Mouse (Mus musculus) lung, postnatal 10 days (tissue): ENCODE measurements around the gene Shq1.

Experiments
- DNase-seq: peaks from one replicate; pipeline ENCODE4 v3.0.0; 2021

Gene Shq1

DNA sequence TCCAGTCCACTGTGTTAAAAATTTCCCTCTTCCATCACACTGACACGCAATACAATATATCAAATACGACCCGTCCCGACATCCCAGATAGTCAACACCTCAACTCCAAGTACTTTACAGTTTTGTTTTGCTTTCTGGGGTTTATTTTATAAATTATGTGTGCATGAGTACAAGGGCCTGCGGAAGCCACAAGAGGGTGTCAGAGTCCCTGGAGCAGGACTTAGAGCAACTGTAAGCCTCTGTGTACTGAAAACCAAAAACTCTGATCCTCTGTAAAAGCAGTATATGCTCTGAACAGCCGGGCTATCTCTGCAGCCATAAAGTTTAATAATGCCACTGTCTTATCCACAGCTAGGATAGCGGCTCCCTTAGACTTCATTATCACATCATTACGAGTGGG lies 3.3 kb downstream of the Shq1 start:
- DNase-seq, result peak; percentile 10

DNA sequence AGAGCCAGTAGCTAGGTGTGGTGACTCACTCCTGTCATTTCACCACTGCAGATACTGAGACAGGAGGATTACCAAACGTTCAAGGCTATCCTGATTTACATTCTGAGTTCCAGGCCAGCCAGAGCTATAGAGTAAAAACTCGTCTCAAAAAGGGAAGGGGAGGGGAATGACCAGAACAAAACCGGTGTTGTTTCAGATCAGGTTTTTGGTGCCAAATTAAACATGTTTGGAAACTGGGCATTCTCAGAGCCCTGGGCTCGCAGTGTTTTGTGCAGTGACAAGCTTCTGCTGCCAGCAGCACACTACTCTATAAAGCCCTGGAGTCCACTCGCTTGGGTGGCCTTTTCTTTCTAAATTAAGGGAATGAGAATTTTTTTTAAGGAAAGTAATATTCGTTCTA lies 8.7 kb downstream of the Shq1 start:
- DNase-seq, result no peak

DNA sequence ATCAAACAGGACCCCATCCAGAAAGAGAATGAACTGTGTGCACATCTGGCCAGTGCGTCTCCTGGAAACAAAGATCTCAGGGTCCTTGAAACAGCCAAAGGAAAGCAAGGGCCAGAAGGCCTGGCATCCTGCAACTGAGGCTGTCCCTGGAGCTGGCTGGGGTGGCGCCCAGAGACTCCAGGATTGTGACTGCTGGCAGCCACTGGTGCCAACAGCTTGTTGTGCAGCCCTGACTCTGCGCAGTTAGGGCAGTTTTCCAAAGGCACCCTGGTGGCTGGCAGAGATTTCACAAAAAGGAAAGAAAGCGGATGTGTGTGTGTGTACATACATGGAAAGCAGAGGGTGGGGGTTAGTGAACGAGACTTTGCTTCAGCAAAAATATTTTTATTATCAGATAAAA lies 10.6 kb downstream of the Shq1 start:
- peak; percentile 68 for DNase-seq

DNA sequence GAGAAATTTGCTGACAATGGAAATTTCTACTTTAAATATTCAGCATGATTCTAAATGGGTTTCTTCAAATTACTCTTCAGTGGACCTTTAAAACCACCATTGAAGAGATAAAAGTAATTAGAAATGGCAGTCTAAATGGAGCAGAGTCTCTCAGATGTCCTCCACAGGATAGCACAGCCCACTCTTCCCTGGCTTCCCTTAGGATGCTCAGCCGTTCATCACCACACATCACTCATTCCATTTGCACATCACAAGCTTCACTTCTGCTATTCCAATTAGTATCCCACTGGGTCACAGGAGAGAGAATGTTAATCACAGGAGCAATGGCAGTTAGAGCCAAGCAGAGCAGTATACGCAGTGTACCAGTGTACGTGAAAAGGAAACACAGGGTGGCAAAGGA lies 18.4 kb downstream of the Shq1 start:
- no peak for DNase-seq

DNA sequence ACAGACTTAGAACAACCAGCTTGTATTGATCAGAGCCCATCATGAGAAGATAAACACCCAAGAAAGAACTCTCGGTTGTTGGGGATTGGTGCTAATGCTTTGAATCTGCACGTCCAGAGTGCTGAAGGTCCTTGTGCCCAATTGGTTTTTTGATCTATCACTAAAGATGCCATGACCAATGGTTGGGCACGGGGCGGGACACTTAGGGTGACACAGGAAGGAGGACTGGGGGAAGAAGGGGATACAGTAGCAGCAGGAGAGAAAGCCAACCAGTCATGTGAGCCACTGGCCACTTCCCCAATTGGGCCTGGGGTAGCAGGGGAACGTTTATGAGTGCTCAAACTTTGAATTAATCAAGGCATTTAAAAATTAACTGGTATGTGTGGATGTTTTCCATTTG lies 23.8 kb downstream of the Shq1 start:
- no peak for DNase-seq

DNA sequence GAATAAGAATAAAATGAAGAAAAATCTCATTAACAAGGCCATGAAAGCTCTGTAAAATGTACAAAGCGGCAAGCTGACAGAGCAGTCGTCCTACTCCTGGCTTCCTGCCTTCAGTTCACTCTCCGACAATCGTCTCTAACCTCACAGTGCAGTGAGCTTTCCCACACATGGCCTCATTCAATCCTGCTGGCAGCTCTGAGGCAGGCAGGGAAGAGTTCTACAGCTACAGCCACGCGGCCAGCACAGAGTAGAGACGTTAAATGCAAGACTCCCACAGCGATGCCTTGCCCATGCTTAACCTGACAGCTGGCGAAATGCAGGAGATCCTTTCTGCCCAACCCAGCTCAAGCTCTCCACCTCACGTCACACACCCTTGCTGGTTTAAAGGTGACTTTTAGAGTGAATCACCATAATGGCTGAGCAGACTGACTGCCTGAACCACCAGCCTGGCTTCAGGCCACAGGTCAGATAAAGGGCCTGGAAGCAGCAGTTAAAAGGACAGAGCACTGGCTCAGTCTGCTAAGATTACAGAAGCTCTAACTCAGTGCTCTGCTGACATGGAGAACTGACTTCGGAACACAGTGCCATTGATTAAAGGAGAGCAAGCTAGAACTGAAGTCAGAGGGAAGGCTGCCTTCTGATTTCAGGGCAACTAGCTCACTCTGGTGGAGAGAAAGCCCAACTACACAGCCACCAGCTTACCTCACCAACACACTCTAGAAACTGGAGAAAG lies 25.3 kb downstream of the Shq1 start:
- DNase-seq, result peak; percentile 66

DNA sequence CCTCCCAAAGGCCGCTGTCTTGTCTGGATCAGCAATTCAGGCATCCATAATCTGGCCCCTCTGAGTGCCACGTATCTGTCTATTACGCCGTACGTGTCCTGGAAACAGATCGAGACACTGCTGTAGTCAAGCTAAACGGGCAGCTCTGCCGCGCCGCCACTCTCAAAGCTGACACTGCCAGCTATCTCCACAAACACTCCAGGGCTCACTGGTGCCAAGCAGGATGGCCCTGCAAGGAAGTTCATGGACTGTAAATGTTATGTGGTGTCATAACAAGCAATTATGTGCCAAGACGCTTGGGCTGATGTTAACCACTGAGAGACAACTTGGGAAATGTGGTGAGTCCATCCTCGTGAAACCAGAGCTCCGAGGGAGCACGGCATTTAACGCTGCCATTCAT lies 26.3 kb downstream of the Shq1 start:
- DNase-seq, result peak; percentile 45

DNA sequence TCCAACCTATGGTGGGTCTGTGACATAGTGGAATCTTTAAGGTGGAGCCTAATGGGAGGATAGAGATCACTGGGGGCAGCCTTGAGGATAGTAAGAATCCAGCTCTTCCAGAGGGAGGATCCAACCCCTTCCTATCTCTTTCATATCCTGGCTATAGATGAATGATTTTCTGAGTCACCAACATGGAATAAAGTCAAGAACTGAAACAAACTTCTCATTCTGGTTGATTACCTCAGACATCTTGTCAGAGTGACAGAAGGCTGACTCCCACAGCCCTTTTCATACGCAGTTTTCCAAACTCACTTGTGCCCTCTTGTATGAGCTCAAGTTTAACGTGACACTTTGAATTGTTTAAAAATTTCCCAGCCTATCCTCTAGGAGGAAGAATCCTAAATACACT lies 28.2 kb downstream of the Shq1 start:
- DNase-seq, result no peak

DNA sequence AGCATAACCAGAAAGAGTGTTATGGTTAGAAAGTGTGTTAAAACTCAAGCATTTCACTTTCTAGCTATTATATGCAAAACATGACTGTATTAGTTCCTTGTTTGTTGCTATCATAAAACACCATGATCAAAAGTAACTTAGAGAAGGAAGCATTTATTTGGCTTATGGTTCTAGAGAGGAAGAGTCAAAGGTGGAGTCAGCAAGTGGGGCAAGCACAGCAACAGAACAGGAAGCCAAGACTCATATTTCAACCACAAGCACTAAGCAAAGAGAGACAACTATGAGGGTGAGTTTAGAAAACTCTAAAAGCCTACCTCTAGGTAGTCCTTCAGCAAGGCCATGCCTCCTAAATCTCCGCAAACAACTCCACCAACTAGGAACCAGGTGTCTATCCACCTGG lies 30.4 kb downstream of the Shq1 start:
- DNase-seq, result no peak

DNA sequence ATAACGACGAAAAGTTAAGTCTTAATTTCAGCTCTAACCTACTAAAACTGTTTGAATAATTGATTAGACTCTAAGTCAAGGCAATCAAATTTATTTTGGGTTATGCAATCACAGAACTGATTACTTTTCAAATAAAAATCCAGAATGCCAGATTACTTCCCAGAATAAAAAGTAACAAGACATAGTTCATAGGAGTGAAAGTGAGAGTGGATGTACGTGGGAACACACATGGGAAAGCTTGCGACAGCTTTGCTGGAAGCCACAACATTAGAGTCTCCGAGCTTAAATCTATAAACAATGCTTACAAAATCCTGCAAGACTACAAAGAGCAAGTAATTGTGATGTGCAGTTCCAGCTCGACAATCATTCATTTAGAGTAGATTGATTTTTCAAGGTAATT lies 41.9 kb downstream of the Shq1 start:
- DNase-seq, result no peak

DNA sequence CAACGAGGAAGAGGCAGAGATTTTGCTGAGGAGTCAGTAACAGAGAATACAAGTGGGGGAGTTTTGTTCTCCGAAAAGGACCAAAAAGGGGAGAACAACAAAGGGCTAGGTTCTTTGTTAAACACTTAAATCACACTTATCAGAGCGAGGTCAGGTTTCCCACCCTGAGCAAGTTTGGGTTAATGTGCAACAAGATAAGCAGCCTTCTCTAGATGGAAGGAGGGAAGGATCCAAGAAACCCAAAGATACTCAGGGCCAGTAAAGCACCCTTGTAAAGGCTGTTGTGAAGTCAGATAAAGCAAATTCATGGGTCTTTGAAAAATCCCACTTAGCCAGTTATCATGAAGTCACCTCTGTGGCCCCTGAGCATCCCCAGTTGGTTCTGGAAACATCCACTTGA lies 42.7 kb downstream of the Shq1 start:
- no peak for DNase-seq

DNA sequence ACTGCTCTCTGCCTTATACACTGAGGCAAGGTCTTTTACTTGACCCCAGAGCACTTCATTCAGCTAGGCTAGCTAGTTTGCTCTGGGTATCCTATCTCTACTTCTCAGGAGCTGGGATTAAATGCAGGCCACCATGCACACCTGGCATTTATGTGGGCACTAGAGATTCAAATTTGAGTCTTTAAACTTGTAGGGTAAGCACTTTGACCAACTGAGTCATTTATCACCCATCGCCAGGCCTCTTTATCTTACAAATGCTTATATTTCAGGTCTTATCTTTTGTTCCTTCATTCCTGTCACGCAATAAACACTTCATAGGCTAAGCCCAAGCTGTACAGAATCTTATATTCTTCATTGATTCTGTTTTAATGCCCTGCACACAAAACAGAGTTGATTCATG lies 47.0 kb downstream of the Shq1 start:
- DNase-seq, result no peak

DNA sequence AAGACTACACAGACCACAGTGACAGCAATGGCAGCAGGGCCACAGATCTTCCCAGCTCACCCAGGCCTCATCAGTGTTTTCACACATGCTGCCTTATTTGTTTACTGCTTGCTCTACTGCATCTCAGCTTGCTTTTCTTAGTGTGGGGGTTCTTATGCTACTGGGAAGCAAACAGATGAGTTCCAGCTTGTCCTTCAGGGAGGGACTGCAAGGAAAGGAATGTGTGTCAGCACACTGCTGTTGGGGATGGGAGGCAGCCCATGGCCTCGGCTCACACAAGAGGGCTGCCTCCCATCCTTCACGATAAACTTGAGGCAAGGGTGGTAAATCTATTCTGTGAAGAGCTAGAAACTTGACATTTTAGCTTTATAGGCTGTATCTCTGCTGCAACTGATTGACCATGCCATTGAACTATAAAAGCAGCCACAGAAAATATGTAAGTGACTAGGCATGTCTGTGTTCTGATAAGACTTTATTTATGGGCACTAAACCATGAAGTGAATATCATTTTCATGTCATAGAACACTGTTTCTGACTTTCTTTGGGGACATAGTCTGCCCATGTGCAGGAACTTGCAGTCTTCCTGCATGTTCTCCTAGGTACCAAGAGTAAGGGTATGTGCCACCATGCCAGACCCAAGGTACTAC lies 48.0 kb downstream of the Shq1 start:
- no peak for DNase-seq

DNA sequence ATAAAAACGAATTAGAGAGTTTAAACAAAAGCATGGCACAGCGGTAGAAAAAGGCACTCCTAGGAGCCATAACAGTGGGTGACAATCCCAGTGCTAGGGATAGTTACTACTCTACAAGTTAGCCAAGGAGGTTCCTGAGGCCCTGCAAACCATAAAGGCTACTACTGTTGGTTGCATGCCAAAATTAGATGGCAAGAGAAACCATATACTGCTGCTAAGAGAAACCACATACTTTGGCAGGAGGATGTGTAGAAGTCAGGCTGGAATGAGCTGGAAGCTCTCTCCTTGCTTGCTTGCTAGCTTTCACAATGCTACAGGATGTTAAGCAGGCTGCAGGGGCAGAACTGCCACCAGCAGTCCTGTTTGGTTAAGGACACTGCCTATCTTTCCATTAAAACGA lies 50.5 kb downstream of the Shq1 start:
- DNase-seq, result no peak

DNA sequence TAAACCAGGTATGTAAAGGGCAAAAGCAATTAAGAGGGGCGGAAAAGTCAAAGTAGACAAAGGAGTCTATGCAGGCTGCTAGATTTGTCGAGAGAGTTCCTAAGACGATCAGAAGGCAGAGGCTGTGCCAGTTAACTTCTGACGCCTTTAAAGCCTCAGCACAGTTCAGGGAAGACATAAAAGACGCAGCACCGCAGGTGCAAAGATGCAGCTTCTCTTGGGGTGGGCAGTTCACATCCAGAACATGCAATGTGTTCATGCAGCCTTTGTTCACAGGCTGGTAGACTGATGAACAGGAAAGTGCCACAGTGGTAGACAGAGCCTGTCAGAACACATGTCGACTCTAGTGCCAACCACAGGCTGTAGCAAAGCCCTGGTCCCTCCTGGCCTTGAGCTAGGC lies 51.6 kb downstream of the Shq1 start:
- DNase-seq, result no peak

DNA sequence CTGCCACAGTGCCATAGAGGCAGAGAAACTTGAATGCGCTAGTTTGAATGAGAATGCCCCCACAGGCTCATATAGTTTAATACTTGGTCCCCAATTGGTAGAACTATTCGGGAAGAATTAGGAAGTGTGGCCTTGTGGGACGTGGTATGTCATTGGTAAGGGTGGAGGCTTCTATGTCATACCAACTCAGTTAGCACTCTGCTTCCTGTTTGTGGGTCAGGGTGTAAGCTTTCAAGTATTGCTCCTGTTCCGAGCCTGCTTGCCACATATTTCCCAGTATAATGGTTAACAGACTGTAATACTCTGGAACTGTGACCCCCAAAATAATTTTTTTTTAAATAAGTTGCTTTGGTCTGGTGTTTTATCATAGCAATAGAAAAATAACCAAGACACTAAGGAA lies 54.8 kb downstream of the Shq1 start:
- no peak for DNase-seq

DNA sequence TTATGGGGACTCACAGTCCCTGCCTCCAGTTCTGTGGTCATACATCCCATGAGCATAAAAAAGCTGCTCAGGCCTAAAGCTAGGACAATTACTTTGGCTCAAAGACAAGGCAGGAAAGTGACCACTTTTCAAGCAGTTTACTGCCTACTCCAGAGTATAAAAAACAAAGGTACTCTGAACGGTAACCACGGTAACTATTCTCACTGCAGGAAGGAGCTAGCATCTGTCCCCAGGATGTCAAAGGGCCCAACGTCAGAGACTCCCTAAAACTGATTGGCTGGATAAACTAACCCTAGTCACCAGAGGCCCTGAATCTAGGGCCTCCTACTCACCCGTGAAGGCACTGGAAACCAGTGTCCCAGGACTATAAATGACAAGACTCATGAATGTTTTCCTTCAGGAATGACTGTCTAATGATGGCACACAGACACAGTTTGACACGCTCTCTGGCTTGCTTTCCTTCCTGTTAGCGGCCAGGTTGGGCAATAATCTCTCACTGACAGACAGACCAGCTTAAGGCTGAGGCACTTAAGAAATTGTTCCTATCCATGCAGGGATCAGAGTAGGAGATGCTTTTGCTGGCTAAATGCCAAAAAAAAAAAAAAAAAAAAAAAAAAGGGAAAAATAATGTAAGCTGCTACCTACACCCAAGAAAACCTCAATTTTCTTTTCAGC lies 57.2 kb downstream of the Shq1 start:
- peak; percentile 24 for DNase-seq

DNA sequence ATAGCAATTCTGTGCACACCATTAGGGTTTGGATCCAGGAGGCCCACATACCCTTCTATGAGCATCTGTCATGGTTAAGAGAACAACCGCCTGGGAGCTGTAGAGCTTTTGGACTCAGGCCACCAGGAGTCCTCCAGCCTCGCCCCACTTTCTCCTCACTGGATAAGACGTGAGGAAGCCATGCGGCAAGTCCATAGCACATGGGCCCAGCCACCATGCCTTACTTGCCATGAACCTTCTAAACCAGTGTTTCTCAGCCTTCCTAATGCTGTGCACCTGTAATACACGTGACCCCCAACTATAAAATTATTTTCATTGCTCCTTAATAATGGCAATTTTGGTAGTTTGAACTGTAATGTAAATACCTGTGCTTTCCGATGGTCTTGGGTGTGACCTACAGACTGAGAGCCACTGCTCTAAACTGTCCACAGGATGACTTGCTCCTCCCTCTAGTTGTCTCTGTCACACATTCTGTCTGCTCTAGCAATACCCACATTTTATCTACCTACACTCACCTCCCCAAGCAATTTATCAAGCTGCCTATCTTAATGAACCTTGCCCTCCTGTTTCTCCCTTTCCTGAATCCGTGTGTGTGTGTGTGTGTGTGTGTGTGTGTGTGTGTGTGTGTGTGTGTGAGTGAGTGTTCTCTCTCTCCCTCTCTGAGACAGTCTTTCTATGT lies 59.9 kb downstream of the Shq1 start:
- no peak for DNase-seq

DNA sequence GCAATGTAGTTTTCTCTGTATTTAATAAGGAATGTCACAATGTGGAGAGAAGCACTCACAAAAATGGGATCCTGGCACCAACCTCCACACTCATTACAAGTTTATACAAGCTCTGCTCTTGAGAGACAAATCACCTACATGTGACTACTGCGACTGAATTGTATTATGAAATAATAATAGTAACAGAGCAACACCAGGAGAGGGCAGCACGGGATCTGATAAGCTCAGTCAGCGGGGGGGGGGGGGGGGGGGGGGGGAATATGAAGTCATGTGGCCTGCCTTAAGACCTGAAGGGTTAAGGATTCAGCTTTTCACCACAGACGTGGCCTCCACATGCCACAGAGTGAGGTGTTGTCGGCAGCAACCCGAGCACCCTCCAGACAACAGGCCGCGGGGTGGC lies 60.8 kb downstream of the Shq1 start:
- DNase-seq, result peak; percentile 38

DNA sequence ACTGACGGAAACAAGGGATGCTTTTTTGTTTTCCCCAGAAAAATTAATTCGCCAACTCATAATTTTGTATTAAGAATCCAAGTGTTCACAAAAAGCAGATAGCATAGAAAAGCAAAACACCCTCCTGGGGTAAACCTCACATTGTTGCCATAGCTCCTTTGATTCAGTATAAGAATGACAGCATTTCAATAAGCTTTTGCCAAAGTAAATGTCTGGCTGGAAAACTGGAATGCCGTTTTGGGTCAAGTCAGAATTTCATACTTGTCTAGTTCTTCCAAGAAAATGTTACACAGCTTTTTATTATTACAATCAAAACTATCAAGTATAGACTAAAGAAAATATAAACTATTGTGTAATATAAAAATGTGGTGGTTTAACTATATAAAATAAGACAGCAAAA lies 61.7 kb downstream of the Shq1 start:
- no peak for DNase-seq

DNA sequence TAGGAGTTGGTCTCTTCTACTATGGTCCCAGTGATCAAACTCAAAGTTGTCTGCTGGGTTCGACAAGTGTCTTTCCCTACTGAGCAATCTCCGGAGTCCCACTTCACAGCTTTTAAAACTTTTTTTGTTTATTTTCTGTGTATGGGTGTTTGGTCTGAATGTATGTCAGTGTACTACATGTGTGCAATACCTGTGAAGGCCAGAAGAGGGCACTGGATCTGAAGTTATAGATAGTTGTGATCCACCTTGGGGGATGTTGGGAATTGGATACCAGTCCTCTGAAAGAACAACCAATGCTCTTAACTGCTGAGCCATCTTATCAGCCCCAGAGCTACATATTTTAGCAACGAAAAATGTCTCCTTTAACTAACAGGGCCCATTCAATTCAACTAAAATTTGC lies 62.5 kb downstream of the Shq1 start:
- DNase-seq, result no peak

DNA sequence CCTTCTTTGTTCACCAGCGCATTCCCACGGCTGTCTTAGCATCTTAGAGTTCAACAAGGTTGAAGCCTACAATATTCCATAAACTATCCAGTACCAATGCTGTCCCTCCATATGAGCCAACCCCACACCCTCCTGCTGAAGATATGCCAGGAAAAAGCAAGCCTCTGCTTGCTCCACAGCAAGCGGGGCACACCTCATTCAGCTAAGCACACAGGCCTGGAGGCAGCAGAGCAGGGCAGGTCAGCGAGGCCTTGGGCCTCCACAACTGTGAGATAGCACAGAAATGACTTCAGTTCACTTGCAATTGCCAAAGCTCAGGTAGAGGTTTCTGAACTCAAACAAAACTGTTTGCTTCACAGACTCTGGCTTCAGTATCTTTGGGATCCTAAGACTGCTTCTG lies 64.2 kb downstream of the Shq1 start:
- no peak for DNase-seq

DNA sequence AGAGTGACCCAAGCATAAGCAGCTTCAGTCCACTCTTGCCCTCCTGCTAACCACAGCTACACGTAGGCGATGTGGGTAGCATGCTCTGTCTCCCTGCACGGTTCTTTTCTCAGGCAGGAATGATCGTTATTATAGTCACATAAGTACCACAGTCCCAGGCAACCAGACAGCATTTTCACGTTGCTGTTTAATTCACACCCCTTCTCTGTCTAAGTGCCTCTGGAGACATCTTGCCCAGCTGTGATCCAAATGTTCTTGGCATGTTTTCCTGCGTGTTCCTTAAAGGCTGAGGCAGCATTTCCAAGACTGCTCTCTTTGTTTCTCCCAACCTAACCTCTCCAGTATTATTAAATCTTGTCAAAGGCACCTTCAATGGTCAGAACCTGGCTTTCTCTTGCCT lies 67.3 kb downstream of the Shq1 start:
- peak; percentile 40 for DNase-seq

DNA sequence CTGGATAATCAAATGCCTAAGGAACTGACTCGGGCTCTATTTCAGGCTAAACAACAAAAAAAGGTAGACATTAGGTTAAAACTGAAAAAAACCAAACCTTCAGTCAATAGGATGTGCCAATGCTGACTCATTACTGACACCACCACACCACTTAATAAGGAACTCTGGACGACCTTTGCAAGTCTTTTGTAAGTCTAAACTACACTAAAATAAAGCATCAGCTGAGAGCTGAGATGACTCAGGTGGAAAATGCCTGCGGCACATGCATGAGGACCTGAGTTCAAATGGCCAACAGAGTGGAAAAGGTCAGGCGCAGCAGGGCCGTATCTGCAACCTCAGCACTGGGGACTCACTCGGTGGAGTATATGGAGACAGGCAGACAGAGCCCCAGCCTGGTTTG lies 69.3 kb downstream of the Shq1 start:
- no peak for DNase-seq
